Mouse (Mus musculus): ENCODE results near the gene Vsx1. TPM values are rescaled to one million over a fixed set of nuclear protein-coding genes. Genes with fewer than 3 reads are reported as not detected.

Vsx1 gene
- total RNA-seq (2023) = not detected

DNA sequence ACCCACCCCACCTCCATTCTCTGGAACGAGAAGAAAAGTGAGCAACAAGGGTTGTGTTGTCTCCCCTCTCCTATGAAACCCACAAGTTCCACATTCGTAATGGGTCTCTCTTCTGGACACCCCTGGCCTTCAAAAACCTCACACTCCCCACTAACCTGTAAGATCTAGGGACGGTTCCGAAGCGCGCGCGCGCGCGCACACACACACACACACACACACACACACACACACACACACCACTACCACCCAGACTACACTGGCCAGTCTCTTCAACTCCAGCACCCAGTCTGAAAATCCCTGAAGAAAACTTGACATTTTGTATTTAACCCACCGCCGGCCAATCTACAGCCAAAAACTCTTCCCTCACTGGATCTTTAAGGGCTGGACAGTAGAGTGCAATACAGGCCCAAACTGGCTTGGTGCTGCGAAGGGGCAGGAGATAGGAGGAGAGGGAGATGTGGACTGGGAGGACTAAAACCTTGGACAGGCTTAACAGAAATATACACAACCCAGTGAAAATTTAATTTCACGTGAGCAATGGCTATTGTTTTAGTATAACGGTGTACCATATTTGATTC lies at the start of gene Vsx1:
TSS of gene Vsx1 (minus strand) at position 138 of the 578 bp plus-strand sequence.

DNA sequence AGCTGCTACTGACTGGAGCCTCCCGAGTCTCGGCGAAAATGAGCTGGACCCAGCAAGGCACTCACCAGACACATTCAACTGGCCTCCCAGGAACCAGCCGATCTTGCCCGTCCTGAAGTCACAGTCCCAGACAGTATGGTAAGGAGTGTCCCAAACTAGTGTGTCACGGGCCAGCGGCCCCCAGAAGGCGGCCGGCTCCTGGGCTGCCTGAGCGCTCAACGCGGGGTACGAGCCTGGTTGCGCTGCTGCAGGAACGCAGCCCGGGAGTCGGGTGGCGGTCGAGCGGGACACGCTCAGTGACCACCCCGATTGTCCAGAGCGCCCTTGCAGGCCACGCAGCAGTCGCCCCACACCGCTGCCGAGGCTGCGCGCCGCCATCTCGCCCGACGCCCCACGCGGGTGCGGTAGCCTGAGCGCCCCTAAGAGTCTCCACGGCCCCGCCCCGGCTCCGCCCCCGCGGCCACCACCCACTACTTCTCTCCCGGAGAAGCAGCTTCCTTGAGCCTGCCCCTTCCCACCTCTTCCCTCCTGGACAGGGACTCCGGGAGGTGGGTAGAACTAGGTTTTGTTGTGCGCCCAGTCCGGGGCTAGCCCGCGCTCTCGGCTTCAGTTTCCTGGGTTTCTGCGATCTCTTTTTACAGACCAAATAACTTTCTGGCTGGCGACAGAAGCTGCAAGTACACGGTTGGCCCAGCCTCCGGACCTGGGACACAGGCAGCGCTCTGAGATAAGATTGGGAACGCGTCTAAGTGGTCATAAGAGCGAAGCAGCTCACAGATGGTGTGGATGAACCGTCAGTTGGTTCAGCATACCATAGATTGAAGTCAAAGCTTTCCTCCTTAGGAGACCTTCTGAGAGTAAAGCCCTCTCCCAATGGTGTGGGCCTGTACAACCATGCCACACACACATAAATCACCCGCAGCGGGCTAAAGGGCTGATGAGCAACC lies 21.1 kb downstream of the Vsx1 start, which contains the start of gene Acss1:
TSS of gene Acss1 (minus strand) at position 681 of the 947 bp plus-strand sequence.

Other genes with a start within 250 kb of the Vsx1 start
- 1 to 10 TPM; 2.1 to 3.3 TPM for gene Zfp442, start 237.9 kb downstream of the Vsx1 start, total RNA-seq (2023)
- under 1 TPM in 1 of 2 experiments, not detected in 1; 0.36 TPM for gene Zfp345, start 204.3 kb downstream of the Vsx1 start, total RNA-seq (2023)
- 1 to 10 TPM; 1.1 to 1.7 TPM for gene Cst7, start 118.9 kb downstream of the Vsx1 start, total RNA-seq (2023)
- 10 to 100 TPM; 27.0 to 28.8 TPM for gene Apmap, start 80.8 kb downstream of the Vsx1 start, total RNA-seq (2023)
- gene Acss1, start 20.9 kb downstream of the Vsx1 start, total RNA-seq (2023) = 10 to 100 TPM; 28.1 to 37.7 TPM
- 10 to 100 TPM; 17.9 to 18.9 TPM for gene Entpd6, start 59.7 kb upstream of the Vsx1 start, total RNA-seq (2023)
- gene Pygb, start 97.4 kb upstream of the Vsx1 start, total RNA-seq (2023) = 10 to 100 TPM; 42.7 to 47.7 TPM
- 100 to 1,000 TPM; 213 to 234 TPM for gene Abhd12, start 215.4 kb upstream of the Vsx1 start, total RNA-seq (2023)
- gene Gins1, start 216.0 kb upstream of the Vsx1 start, total RNA-seq (2023) = 1 to 10 TPM; 3.5 to 5.4 TPM

All from monocyte, adult 59 days (primary cell).